Mouse (Mus musculus) R1 (cell line): ENCODE measurements at regions not wholly inside any gene's neighbourhood (a gene's known extent, or its start where the extent isn't known, plus 50 kb on each side); places are given as distances from the start of the nearest gene placed in this dataset.
A peak's percentile ranks its signal among the peaks of the same experiment; 100 is the strongest.

ENCODE experiments used
- DNase-seq: peaks from one replicate; pipeline ENCODE4 v3.0.0-alpha.2; 2018; ENCODE audit warnings: low read depth, low spot score

- DNase-seq: no peak
Measured at GRCm38 (mm10) chr10:124318761-124319160, 1055.0 kb downstream of the Fam19a2 start.

GRCm38 (mm10) chr10:124320191-124321110, 1056.7 kb downstream of the Fam19a2 start:
- peak; percentile 59 for DNase-seq

- no peak for DNase-seq
Measured at GRCm38 (mm10) chr10:124332491-124332890, 1056.8 kb downstream of the Slc16a7 start.

GRCm38 (mm10) chr10:124338923-124339322, 1050.3 kb downstream of the Slc16a7 start:
- no peak for DNase-seq

GRCm38 (mm10) chr10:124349300-124349699, 1040.0 kb downstream of the Slc16a7 start:
- DNase-seq: no peak

- DNase-seq: no peak
Measured at GRCm38 (mm10) chr10:124362795-124363194, 1026.5 kb downstream of the Slc16a7 start.

GRCm38 (mm10) chr10:124370994-124371393, 1018.3 kb downstream of the Slc16a7 start:
- DNase-seq: no peak

- no peak for DNase-seq
Measured at GRCm38 (mm10) chr10:124402647-124403046, 986.6 kb downstream of the Slc16a7 start.

- no peak for DNase-seq
Measured at GRCm38 (mm10) chr10:124409633-124410032, 979.6 kb downstream of the Slc16a7 start.

- DNase-seq: no peak
Measured at GRCm38 (mm10) chr10:124416531-124416930, 972.7 kb downstream of the Slc16a7 start.

- DNase-seq: no peak
Measured at GRCm38 (mm10) chr10:124423418-124423817, 965.8 kb downstream of the Slc16a7 start.
